In genomic region chr17:3327335-3327734, GRCm38 (mm10) we compare ENCODE assay signal across 8 mouse cellular contexts. TPM values are rescaled to one million over a fixed set of nuclear protein-coding genes. Genes with fewer than 3 reads are reported as not detected.
DNase-seq lines count a peak whose midpoint lies in the region; ATAC-seq lines count a peak whose summit lies in the region.

No protein-coding gene starts in this region.

- no peak for DNase-seq in lung, postnatal 4 days
- no peak for DNase-seq in c-Kit-positive CD71-positive TER-119-positive erythroid progenitor cells, embryonic 14.5 days (ENCODE audit: low spot score)
- DNase-seq in left cerebral cortex, postnatal 36 days (ENCODE audit: low spot score in 2 of 2), result no peak
- DNase-seq in thymus, postnatal 14 days, result no peak

- peak overlapping the region; percentile 81 for H3K4me2 ChIP-seq in lung, embryonic 15.5 days
- H3K4me2 ChIP-seq in forebrain, embryonic 15.5 days (replicated peaks), result peak overlapping the region; percentile 77
- H3K4me2 ChIP-seq in liver, embryonic 12.5 days, result peak overlapping the region; percentile 82
- H3K4me2 ChIP-seq in stomach, embryonic 14.5 days (replicated peaks; ENCODE audit: low read depth, low read length), result peak overlapping the region; percentile 93

- WGBS in lung, embryonic 15.5 days, result 5% methylated on average over 14 of the region's 14 CpGs
- WGBS in forebrain, embryonic 15.5 days, result 6% methylated on average over 14 of the region's 14 CpGs
- 8% methylated on average over 14 of the region's 14 CpGs for WGBS in liver, embryonic 12.5 days (ENCODE audit: insufficient replicate concordance)
- WGBS in stomach, embryonic 14.5 days, result 10% methylated on average over 14 of the region's 14 CpGs

- H3K9ac ChIP-seq in lung, embryonic 15.5 days, result peak overlapping the region; percentile 45
- H3K9ac ChIP-seq in forebrain, embryonic 15.5 days (replicated peaks), result peak overlapping the region; percentile 73
- no peak overlapping the region for H3K9ac ChIP-seq in liver, embryonic 12.5 days
- no peak overlapping the region for H3K9ac ChIP-seq in stomach, embryonic 14.5 days (replicated peaks; ENCODE audit: low read depth, low read length)

- H3K9me3 ChIP-seq in lung, embryonic 15.5 days, result no peaks in the 10 kb centered on the region
- H3K9me3 ChIP-seq in forebrain, embryonic 15.5 days, result no peaks in the 10 kb centered on the region
- H3K9me3 ChIP-seq in liver, embryonic 12.5 days (replicated peaks), result no peaks in the 10 kb centered on the region
- no peaks in the 10 kb centered on the region for H3K9me3 ChIP-seq in stomach, embryonic 14.5 days (ENCODE audit: control insufficient read depth, low read depth, low read length)

- H3K36me3 ChIP-seq in lung, embryonic 15.5 days, result no peaks in the 10 kb centered on the region
- no peaks in the 10 kb centered on the region for H3K36me3 ChIP-seq in forebrain, embryonic 15.5 days
- H3K36me3 ChIP-seq in liver, embryonic 12.5 days, result no peaks in the 10 kb centered on the region
- H3K36me3 ChIP-seq in stomach, embryonic 14.5 days (ENCODE audit: control insufficient read depth, insufficient read depth, low read length), result no peaks in the 10 kb centered on the region

- peaks cover 6% of the 10 kb centered on the region; the same call in 1 of the 2 replicates for H3K27me3 ChIP-seq in lung, embryonic 15.5 days
- no peaks in the 10 kb centered on the region for H3K27me3 ChIP-seq in forebrain, embryonic 15.5 days
- H3K27me3 ChIP-seq in liver, embryonic 12.5 days (replicated peaks), result peaks cover 44% of the 10 kb centered on the region
- H3K27me3 ChIP-seq in stomach, embryonic 14.5 days (ENCODE audit: control insufficient read depth, insufficient read depth, low read length), result no peaks in the 10 kb centered on the region

- ATAC-seq in lung, embryonic 15.5 days (ENCODE audit: borderline replicate concordance, extremely low read depth, low FRiP score, low TSS enrichment), result no peak
- ATAC-seq in forebrain, embryonic 15.5 days (replicated peaks), result no peak
- no peak for ATAC-seq in liver, embryonic 12.5 days
- ATAC-seq in stomach, embryonic 14.5 days (ENCODE audit: insufficient number of reproducible peaks, insufficient read depth, low FRiP score, low read depth), result no peak

- H3K4me3 ChIP-seq in lung, embryonic 15.5 days, result peak overlapping the region; percentile 61
- H3K4me3 ChIP-seq in forebrain, embryonic 15.5 days, result peak overlapping the region; percentile 65
- H3K4me3 ChIP-seq in liver, embryonic 12.5 days, result peak overlapping the region; percentile 60
- peak overlapping the region; percentile 66 for H3K4me3 ChIP-seq in stomach, embryonic 14.5 days (ENCODE audit: low read depth, low read length)

- H3K4me1 ChIP-seq in lung, embryonic 15.5 days, result peaks cover 25% of the 10 kb centered on the region
- H3K4me1 ChIP-seq in forebrain, embryonic 15.5 days, result peaks cover 42% of the 10 kb centered on the region
- peaks cover 12% of the 10 kb centered on the region for H3K4me1 ChIP-seq in liver, embryonic 12.5 days
- peaks cover 8% of the 10 kb centered on the region; the same call in 1 of the 2 replicates for H3K4me1 ChIP-seq in stomach, embryonic 14.5 days (ENCODE audit: control insufficient read depth, insufficient read depth, low read length)

- intact Hi-C loops in left cerebral cortex, postnatal 36 days (cut with DNase I), result no loop called here

- no peak overlapping the region for H3K27ac ChIP-seq in lung, embryonic 15.5 days
- peak overlapping the region; percentile 77 for H3K27ac ChIP-seq in forebrain, embryonic 15.5 days (replicated peaks)
- H3K27ac ChIP-seq in liver, embryonic 12.5 days, result no peak overlapping the region
- H3K27ac ChIP-seq in stomach, embryonic 14.5 days (ENCODE audit: low read length), result no peak overlapping the region

RNA-seq across cellular contexts. Expression of gene Tiam2, which starts 1.0 kb away (rescaled TPM):
- 5.4 and 5.6 TPM in 2 replicates for polyA plus RNA-seq in lung, embryonic 15.5 days (2015; fragmentation: Nextera tagmentation; extraction: Ambion mirVana)
- polyA plus RNA-seq in forebrain, embryonic 15.5 days (2015; fragmentation: Nextera tagmentation; extraction: Ambion mirVana), result 119 and 122 TPM in 2 replicates
- polyA plus RNA-seq in liver, embryonic 12.5 days (2016; fragmentation: Nextera tagmentation; extraction: Ambion mirVana), result 1.3 and 1.6 TPM in 2 replicates
- polyA plus RNA-seq in stomach, embryonic 14.5 days (2014; fragmentation: Nextera tagmentation; extraction: Ambion mirVana), result 6.5 and 6.6 TPM in 2 replicates
- total RNA-seq in left cerebral cortex, postnatal 36 days (2021), result 10 to 100 TPM; 91.2 to 95.7 TPM

Comparison
In these comparisons a context has a peak if more than half of its experiments do, and no peak if none do; other contexts are left out.
1. H3K9ac ChIP-seq: peak in lung, embryonic 15.5 days (single experiment) and forebrain, embryonic 15.5 days (single experiment); none in liver, embryonic 12.5 days (single experiment) and stomach, embryonic 14.5 days (single experiment).
2. RNA of gene Tiam2, which starts 1.0 kb away (polyA plus RNA-seq): 119 to 122 TPM in forebrain, embryonic 15.5 days; 6.5 to 6.6 TPM in stomach, embryonic 14.5 days, 5.4 to 5.6 TPM in lung, embryonic 15.5 days and 1.3 to 1.6 TPM in liver, embryonic 12.5 days; every median in the first group is over 10 times any median in the second.
3. Peak in every context shown above with its lines, with median percentiles within 50 percentile points of each other: H3K4me2 ChIP-seq and H3K4me3 ChIP-seq.